Mouse (Mus musculus): Measurements from ENCODE around the gene Spata18.

DNA sequence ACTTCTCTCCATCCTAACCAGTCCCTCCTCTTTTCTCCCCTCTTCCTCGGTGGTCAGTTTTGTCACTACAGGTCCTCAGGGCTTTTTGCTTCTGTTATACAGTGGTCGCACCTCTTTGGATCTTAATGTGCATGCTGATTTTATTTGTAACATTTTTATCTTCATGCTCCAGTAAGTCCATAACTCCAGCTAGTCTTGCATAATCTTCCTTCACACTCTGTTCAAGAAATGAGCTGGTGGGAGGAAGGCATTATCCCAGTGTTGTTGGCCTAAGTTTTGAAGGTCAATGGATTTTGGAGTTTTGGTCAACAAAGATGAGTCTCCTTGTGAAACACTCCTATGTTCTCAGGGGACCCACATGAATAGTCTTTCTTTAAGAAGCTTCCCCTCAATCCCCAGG is 16.7 kb downstream of the Spata18 start:
- TF ChIP-seq CTCF (conservative IDR thresholded peaks at IDR 0.05; ENCODE audit: insufficient read depth, insufficient read length, low read depth, low read length): no peak
- no peak for TF ChIP-seq POLR2A (IDR thresholded peaks at IDR 0.05; ENCODE audit: low read depth, low read length)
